Mouse (Mus musculus): ENCODE results near the gene Kcnn3.

GRCm38 (mm10) chr3:89691776-89692175 is 171.8 kb downstream of the Kcnn3 start:
- no peak for TF ChIP-seq TAL1 (IDR thresholded peaks at IDR 0.05; ENCODE audit: low read length)
- no peak for TF ChIP-seq GATA1 (IDR thresholded peaks at IDR 0.05; ENCODE audit: low read length)

All from erythroblast, embryonic 14.5 days (primary cell).